Mouse (Mus musculus): ENCODE measurements at regions not wholly inside any gene's neighbourhood (a gene's known extent, or its start where the extent isn't known, plus 50 kb on each side); places are given as distances from the start of the nearest gene placed in this dataset.

DNA sequence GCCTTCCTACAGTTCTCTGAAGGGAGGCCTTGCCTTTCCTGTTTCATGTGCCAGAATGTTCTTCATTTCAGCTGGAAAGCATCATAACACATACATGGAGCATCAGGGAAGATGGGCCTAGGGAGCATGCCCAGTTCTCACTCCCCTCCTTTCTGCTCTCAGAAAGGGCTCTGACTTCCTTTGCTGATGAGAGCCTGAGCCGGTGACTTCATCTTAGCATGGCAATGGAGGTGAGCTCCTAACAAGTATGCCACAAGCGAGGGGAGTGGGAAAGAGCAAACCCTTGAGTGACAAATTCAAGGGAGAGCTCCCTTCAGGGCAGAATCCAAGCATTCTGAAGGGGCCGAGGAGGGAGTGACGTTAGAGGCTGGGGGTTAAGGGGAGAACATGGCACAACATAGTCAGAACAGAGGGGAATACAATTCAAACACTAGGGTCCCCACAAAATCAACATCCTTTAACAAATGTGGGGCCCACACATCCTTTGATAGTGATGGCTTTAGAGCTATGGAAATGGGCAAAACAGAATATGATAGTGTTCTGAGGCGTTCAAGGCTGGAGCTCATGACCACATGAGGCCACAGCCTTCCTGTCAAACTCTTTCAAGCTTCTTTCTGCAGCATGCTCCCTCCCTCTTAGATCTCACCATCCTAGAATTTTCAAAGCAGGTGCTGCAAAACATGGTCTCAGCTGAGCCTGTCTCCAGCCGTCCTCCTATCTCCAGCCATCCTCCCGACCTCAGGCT, 437.4 kb upstream of the 3110018I06Rik start:
- no peak for TF ChIP-seq CTCF (IDR thresholded peaks at IDR 0.05; ENCODE audit: low read depth)
- no peak for TF ChIP-seq EP300 (IDR thresholded peaks at IDR 0.05; ENCODE audit: low read depth)

Measured in liver, postnatal 0 days (tissue).